Mouse (Mus musculus) CH12.LX (cell line): ENCODE results near the gene Usp6nl. TPM values are rescaled to one million over a fixed set of nuclear protein-coding genes. Genes with fewer than 3 reads are reported as not detected.

Source experiments
- DNase-seq: peaks from one replicate; pipeline ENCODE4 v3.0.0-alpha.2; 2013; ENCODE audit errors: extremely low read depth
- H3K27ac ChIP-seq: 2 replicates; pipeline ENCODE4 v1.5.1; 2012; ENCODE audit warnings: low read depth, mild to moderate bottlenecking, control low read depth, moderate library complexity; ENCODE audit not compliant: insufficient read depth
- H3K27me3 ChIP-seq: replicated peaks from 2 replicates; pipeline ENCODE3; 2012; ENCODE audit warnings: inconsistent platforms
- H3K36me3 ChIP-seq, 2 experiments: replicated peaks in 1 of 2; 2 replicates each; pipeline versions ENCODE3 to v1.6.1; 2012; ENCODE audit warnings: inconsistent platforms in 1 of 2, low read length in 1 of 2, mild to moderate bottlenecking in 1 of 2, mixed read lengths in 1 of 2, moderate library complexity in 1 of 2; ENCODE audit not compliant: control insufficient read depth in 1 of 2, insufficient read depth in 1 of 2
- H3K4me1 ChIP-seq, 2 experiments: 2 replicates each; pipeline ENCODE4 v1.6.1; 2012; ENCODE audit warnings: inconsistent platforms in 1 of 2, moderate library complexity in 1 of 2; ENCODE audit not compliant: insufficient read depth in 2 of 2, control insufficient read depth in 1 of 2
- H3K4me2 ChIP-seq: 2 replicates; pipeline ENCODE4 v1.6.1; 2012; ENCODE audit warnings: low read depth, mild to moderate bottlenecking, control low read depth; ENCODE audit not compliant: poor library complexity, insufficient read depth, severe bottlenecking
- H3K4me3 ChIP-seq, 3 experiments: fragments of 150-350 bp in 1 of 3; sonication (generic) in 1 of 3; replicated peaks in 1 of 3; 2 replicates each; pipeline versions ENCODE3 to v1.5.1; 2011 to 2012; ENCODE audit warnings: low read depth in 2 of 3, low read length in 2 of 3, mild to moderate bottlenecking in 2 of 3, moderate library complexity in 2 of 3, control low read depth in 1 of 3, improper control_type of control experiment in 1 of 3, inconsistent platforms in 1 of 3, mixed read lengths in 1 of 3; ENCODE audit not compliant: poor library complexity in 1 of 3
- H3K79me2 ChIP-seq: replicated peaks from 2 replicates; pipeline ENCODE4 v1.6.1; 2012; ENCODE audit warnings: mild to moderate bottlenecking, moderate library complexity; ENCODE audit not compliant: control insufficient read depth, poor library complexity, insufficient read depth, severe bottlenecking; ENCODE audit errors: extremely low read depth
- H3K9ac ChIP-seq: 2 replicates; pipeline ENCODE4 v1.6.1; 2012; ENCODE audit warnings: low read depth, mild to moderate bottlenecking, control low read depth, moderate library complexity; ENCODE audit not compliant: insufficient read depth
- H3K9me3 ChIP-seq: replicated peaks from 2 replicates; pipeline ENCODE3; 2012; ENCODE audit warnings: low read length, inconsistent platforms, mixed read lengths
- BHLHE40 ChIP-seq: IDR thresholded peaks from 2 replicates; pipeline ENCODE4 v1.6.1; 2011; ENCODE audit warnings: mild to moderate bottlenecking, low read depth, low read length, improper control_type of control experiment
- CHD1 ChIP-seq: IDR thresholded peaks from 2 replicates; pipeline ENCODE4 v1.6.1; 2012; ENCODE audit warnings: low read depth, low read length, improper control_type of control experiment, inconsistent platforms
- CHD2 ChIP-seq: IDR thresholded peaks from 2 replicates; pipeline ENCODE4 v1.6.1; 2011; ENCODE audit warnings: low read length, improper control_type of control experiment
- CTCF ChIP-seq, 2 experiments: IDR thresholded peaks in 1 of 2; conservative IDR thresholded peaks in 1 of 2; 2 replicates each; pipeline ENCODE4 v1.5.1; 2011 to 2012; ENCODE audit warnings: low read depth in 2 of 2, low read length in 2 of 2, improper control_type of control experiment in 1 of 2, inconsistent platforms in 1 of 2, mild to moderate bottlenecking in 1 of 2, moderate library complexity in 1 of 2
- E2F4 ChIP-seq: IDR thresholded peaks from 2 replicates; pipeline ENCODE4 v1.6.1; 2011; ENCODE audit warnings: low read depth, low read length, improper control_type of control experiment; ENCODE audit not compliant: insufficient replicate concordance
- ELF1 ChIP-seq: IDR thresholded peaks from 2 replicates; pipeline ENCODE4 v1.6.1; 2014; ENCODE audit warnings: low read depth, mild to moderate bottlenecking, inconsistent platforms, low read length, improper control_type of control experiment
- EP300 ChIP-seq: IDR thresholded peaks from 2 replicates; pipeline ENCODE4 v1.6.1; 2011; ENCODE audit warnings: low read length, improper control_type of control experiment
- ETS1 ChIP-seq: conservative IDR thresholded peaks from 2 replicates; pipeline ENCODE4 v1.6.1; 2012; ENCODE audit warnings: low read depth, mild to moderate bottlenecking, inconsistent platforms, low read length, improper control_type of control experiment, moderate library complexity
- GABPA ChIP-seq: IDR thresholded peaks from 2 replicates; pipeline ENCODE4 v1.6.1; 2012; ENCODE audit warnings: low read depth, low read length, improper control_type of control experiment, inconsistent platforms; ENCODE audit not compliant: insufficient replicate concordance
- HCFC1 ChIP-seq: IDR thresholded peaks from 2 replicates; pipeline ENCODE4 v1.6.1; 2012; ENCODE audit warnings: low read depth, mild to moderate bottlenecking, inconsistent platforms, low read length, improper control_type of control experiment
- IRF4 ChIP-seq: IDR thresholded peaks from 2 replicates; pipeline ENCODE4 v1.6.1; 2014; ENCODE audit warnings: low read depth, mild to moderate bottlenecking, inconsistent platforms, low read length, improper control_type of control experiment
- JUND ChIP-seq: conservative IDR thresholded peaks from 2 replicates; pipeline ENCODE4 v1.6.1; 2011; ENCODE audit warnings: low read depth, low read length, improper control_type of control experiment
- KAT2A ChIP-seq: IDR thresholded peaks from 2 replicates; pipeline ENCODE4 v1.6.1; 2012; ENCODE audit warnings: low read length, improper control_type of control experiment, inconsistent platforms; ENCODE audit not compliant: insufficient replicate concordance
- MAFK ChIP-seq: IDR thresholded peaks from 2 replicates; pipeline ENCODE4 v1.6.1; 2011; ENCODE audit warnings: low read length, improper control_type of control experiment; ENCODE audit not compliant: insufficient replicate concordance
- MAX ChIP-seq: IDR thresholded peaks from 2 replicates; pipeline ENCODE4 v1.6.1; 2011; ENCODE audit warnings: low read length, improper control_type of control experiment
- MAZ ChIP-seq: IDR thresholded peaks from 2 replicates; pipeline ENCODE4 v1.6.1; 2012; ENCODE audit warnings: low read depth, mild to moderate bottlenecking, inconsistent platforms, low read length, improper control_type of control experiment, moderate library complexity
- MEF2A ChIP-seq: IDR thresholded peaks from 2 replicates; pipeline ENCODE4 v1.6.1; 2014; ENCODE audit warnings: low read depth, mild to moderate bottlenecking, inconsistent platforms, low read length, improper control_type of control experiment, borderline replicate concordance
- MYC ChIP-seq: IDR thresholded peaks from 2 replicates; pipeline ENCODE4 v1.6.1; 2011; ENCODE audit warnings: low read depth, mild to moderate bottlenecking, improper control_type of control experiment, low read length
- NELFE ChIP-seq: IDR thresholded peaks from 2 replicates; pipeline ENCODE4 v1.6.1; 2011; ENCODE audit warnings: low read depth, low read length, improper control_type of control experiment
- NRF1 ChIP-seq: IDR thresholded peaks from 2 replicates; pipeline ENCODE4 v1.6.1; 2014; ENCODE audit warnings: low read depth, mild to moderate bottlenecking, inconsistent platforms, low read length, improper control_type of control experiment, moderate library complexity
- POLR2A ChIP-seq: IDR thresholded peaks from 2 replicates; pipeline ENCODE4 v1.6.1; 2011; ENCODE audit warnings: low read depth, mild to moderate bottlenecking, improper control_type of control experiment, low read length
- POLR2AphosphoS2 ChIP-seq: IDR thresholded peaks from 2 replicates; pipeline ENCODE4 v1.6.1; 2011; ENCODE audit warnings: low read depth, low read length, improper control_type of control experiment
- RAD21 ChIP-seq: IDR thresholded peaks from 2 replicates; pipeline ENCODE4 v1.6.1; 2011; ENCODE audit warnings: low read depth, mild to moderate bottlenecking, low read length, improper control_type of control experiment, moderate library complexity
- SIN3A ChIP-seq: IDR thresholded peaks from 2 replicates; pipeline ENCODE4 v1.6.1; 2012; ENCODE audit warnings: low read length, improper control_type of control experiment, inconsistent platforms
- SMC3 ChIP-seq: IDR thresholded peaks from 2 replicates; pipeline ENCODE4 v1.6.1; 2011; ENCODE audit warnings: low read depth, low read length, improper control_type of control experiment
- TBP ChIP-seq: conservative IDR thresholded peaks from 2 replicates; pipeline ENCODE4 v1.6.1; 2011; ENCODE audit warnings: low read depth, low read length, improper control_type of control experiment
- TCF12 ChIP-seq: IDR thresholded peaks from 2 replicates; pipeline ENCODE4 v1.6.1; 2014; ENCODE audit warnings: low read depth, mild to moderate bottlenecking, inconsistent platforms, low read length, improper control_type of control experiment
- UBTF ChIP-seq: IDR thresholded peaks from 2 replicates; pipeline ENCODE4 v1.6.1; 2012; ENCODE audit warnings: low read depth, mild to moderate bottlenecking, inconsistent platforms, low read length, improper control_type of control experiment, moderate library complexity
- USF1 ChIP-seq: IDR thresholded peaks from 2 replicates; pipeline ENCODE4 v1.6.1; 2014; ENCODE audit warnings: low read depth, mild to moderate bottlenecking, inconsistent platforms, low read length, improper control_type of control experiment
- ZC3H11A ChIP-seq: IDR thresholded peaks from 2 replicates; pipeline ENCODE4 v1.6.1; 2012; ENCODE audit warnings: low read depth, mild to moderate bottlenecking, inconsistent platforms, low read length, improper control_type of control experiment
- ZKSCAN1 ChIP-seq: IDR thresholded peaks from 2 replicates; pipeline ENCODE4 v1.6.1; 2012; ENCODE audit warnings: low read depth, inconsistent platforms, low read length, improper control_type of control experiment, borderline replicate concordance
- ZMIZ1 ChIP-seq: IDR thresholded peaks from 2 replicates; pipeline ENCODE4 v1.6.1; 2012; ENCODE audit warnings: low read depth, mild to moderate bottlenecking, inconsistent platforms, low read length, improper control_type of control experiment
- ZNF384 ChIP-seq: IDR thresholded peaks from 2 replicates; pipeline ENCODE4 v1.6.1; 2012; ENCODE audit warnings: low read depth, low read length, improper control_type of control experiment, inconsistent platforms
- dilution Hi-C: fragments of 300-500 bp; cut with MboI; formaldehyde crosslinking; loops from 2 replicates; pipeline ENCODE4 v1.14.3; 2020; ENCODE audit warnings: low sequenced_read_pairs; ENCODE audit not compliant: extremely low pct_unique_long_range_greater_than_20kb, extremely low pct_ligation_motif_present
- in situ Hi-C: fragments of 300-500 bp; cut with MboI; formaldehyde crosslinking; loops from 3 replicates; pipeline ENCODE4 v1.14.3; 2019; ENCODE audit warnings: low sequenced_read_pairs, low pct_ligation_motif_present, low pct_unique_long_range_greater_than_20kb, mixed read lengths
- polyA plus RNA-seq: library from polyadenylated mRNA; unstranded; fragments of >175 nt; gene quantifications from 2 replicates; pipeline ENCODE4 v1.2.1, GENCODE M21; 2012; ENCODE audit warnings: low read depth; ENCODE audit not compliant: insufficient read length
- total RNA-seq, 2 experiments: library from RNA; depleted of rRNA; stranded (reverse); fragments of 300-350 nt in 1 of 2; fragments of >200 nt in 1 of 2; gene quantifications; 2 replicates each; pipeline ENCODE4 v1.2.3; 2012 to 2014

The Usp6nl gene
- total and polyA plus RNA-seq, 3 experiments, result 4.1 to 12.1 (median 4.6) TPM

GRCm38 (mm10) chr2:6442302-6442701 lies 119.8 kb downstream of the Usp6nl start:
- in situ Hi-C loops, result loop anchor here (25.0 kb wide), 1 partner anchor 270 kb away; no protein-coding TSS in a partner anchor
- Histone ChIP-seq H3K4me1 (peaks cover 26 to 71% of the 10 kb centered on the region in 2 experiments), H3K4me3 (no peak overlapping the region), H3K9ac (no peak overlapping the region)
- TF ChIP-seq SIN3A (no peak), UBTF (peak; percentile 38; the same call in 1 of the 2 replicates)
- TF ChIP-seq, all 38 proteins: peak for 1
- Histone ChIP-seq H3K27ac (peak overlapping the region; percentile 13; the same call in 1 of the 2 replicates), H3K4me2 (peak overlapping the region; percentile 16; the same call in 1 of the 2 replicates), H3K9me3 (no peaks in the 10 kb centered on the region), H3K79me2 (no peaks in the 10 kb centered on the region), H3K27me3 (no peaks in the 10 kb centered on the region), H3K36me3 (peaks cover 27 to 41% of the 10 kb centered on the region in 2 experiments)
- peak; percentile 56 for DNase-seq
- dilution Hi-C loops, result no loop called here

GRCm38 (mm10) chr2:6444015-6444414 lies 121.5 kb downstream of the Usp6nl start:
- dilution Hi-C loops, result no loop called here
- peak overlapping the region; percentile 37; the same call in 1 of the 2 replicates for H3K9ac ChIP-seq
- in situ Hi-C loops, result loop anchor here (25.0 kb wide), 1 partner anchor 268 kb away; no protein-coding TSS in a partner anchor
- peaks cover 26 to 78% of the 10 kb centered on the region in 2 experiments for H3K4me1 ChIP-seq
- 0 out of 2 replicates have a peak overlapping the region, but pooled peaks have one; percentile 62 for H3K4me2 ChIP-seq
- DNase-seq, result no peak
- H3K36me3 ChIP-seq, result peaks cover 24 to 27% of the 10 kb centered on the region in 2 experiments
- H3K4me3 ChIP-seq, result no peak overlapping the region
- H3K9me3 ChIP-seq, result no peaks in the 10 kb centered on the region
- no peak overlapping the region for H3K27ac ChIP-seq
- H3K27me3 ChIP-seq, result no peaks in the 10 kb centered on the region
- no peaks in the 10 kb centered on the region for H3K79me2 ChIP-seq
- no peak for TF ChIP-seq POLR2A
- peak; percentile 76 for TF ChIP-seq MEF2A
- TF ChIP-seq ZKSCAN1, result no peak
- TF ChIP-seq MAX, result no peak
- TF ChIP-seq POLR2AphosphoS2, result no peak
- no peak for TF ChIP-seq TBP
- TF ChIP-seq KAT2A, result no peak
- no peak for TF ChIP-seq MAZ
- no peak for TF ChIP-seq MAFK
- no peak for TF ChIP-seq ZMIZ1
- no peak for TF ChIP-seq HCFC1
- no peak for TF ChIP-seq ETS1
- TF ChIP-seq GABPA, result no peak
- TF ChIP-seq USF1, result no peak
- no peak for TF ChIP-seq NRF1
- TF ChIP-seq BHLHE40, result 0 out of 2 replicates have a peak, but pooled peaks have one; percentile 11
- no peak for TF ChIP-seq TCF12
- no peak for TF ChIP-seq E2F4
- no peak for TF ChIP-seq CHD2
- TF ChIP-seq ELF1, result no peak
- 0 out of 2 replicates have a peak, but pooled peaks have one; percentile 58 for TF ChIP-seq JUND
- TF ChIP-seq SMC3, result no peak
- TF ChIP-seq CTCF (conservative IDR thresholded peaks at IDR 0.05 in 1 of 2, IDR thresholded peaks at IDR 0.05 in 1 of 2; ENCODE audit: low read depth in 2 of 2, low read length in 2 of 2), result no peak
- TF ChIP-seq SIN3A, result 0 out of 2 replicates have a peak, but pooled peaks have one; percentile 35
- TF ChIP-seq ZNF384, result peak; percentile 54; the same call in 1 of the 2 replicates
- no peak for TF ChIP-seq MYC
- TF ChIP-seq NELFE, result peak; percentile 4; the same call in 1 of the 2 replicates
- peak; percentile 64 for TF ChIP-seq EP300
- no peak for TF ChIP-seq CHD1
- TF ChIP-seq ZC3H11A, result no peak
- peak; percentile 81 for TF ChIP-seq IRF4
- TF ChIP-seq RAD21, result no peak
- no peak for TF ChIP-seq UBTF
